Mouse (Mus musculus): ENCODE results near the gene Efcab6. TPM values are rescaled to one million over a fixed set of nuclear protein-coding genes. Genes with fewer than 3 reads are reported as not detected.

Efcab6 gene
- total and polyA plus RNA-seq, 3 experiments = not detected

DNA sequence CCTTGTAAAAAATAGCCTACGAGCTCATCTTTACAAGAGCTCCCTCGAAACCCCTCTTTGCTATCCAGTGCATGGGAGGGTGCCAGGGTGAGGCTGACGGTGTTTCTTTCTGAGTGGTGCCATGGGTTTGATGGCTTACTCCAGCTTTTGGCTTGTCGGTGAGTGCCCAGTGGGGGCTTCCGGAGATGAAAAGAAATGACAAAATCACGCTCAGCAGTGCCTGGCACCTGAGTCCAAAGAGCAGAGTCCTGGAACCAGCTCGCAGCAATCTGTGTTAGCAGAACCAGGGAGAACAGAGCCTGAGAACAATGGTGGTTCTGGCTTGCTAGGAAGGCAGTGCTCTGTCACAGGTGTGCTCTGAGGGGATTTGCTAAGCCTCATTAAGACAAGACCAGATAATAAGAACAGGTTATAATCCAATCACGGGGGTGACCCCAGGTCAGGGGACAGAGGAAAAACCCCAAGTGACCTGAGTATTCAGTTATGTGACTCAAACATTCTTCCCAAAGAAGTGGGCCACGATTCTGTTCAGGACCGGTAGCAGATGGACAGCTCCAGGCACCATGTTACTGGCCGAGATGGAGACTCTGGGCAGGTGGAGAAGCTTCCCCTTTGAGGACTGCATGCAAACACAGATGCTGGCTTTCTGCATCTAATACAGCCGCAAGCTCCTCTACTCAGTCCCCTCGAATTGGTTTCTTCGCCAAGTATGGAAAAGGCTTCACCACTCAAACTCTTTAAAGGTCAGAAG is 82.8 kb downstream of the Efcab6 start:
- no peak overlapping the region for H3K27ac ChIP-seq (ENCODE audit: insufficient read depth, low read depth)
- no peak for DNase-seq (ENCODE audit: extremely low read depth)
- H3K27me3 ChIP-seq (replicated peaks) = peaks cover 68% of the 10 kb centered on the region
- H3K4me3 ChIP-seq (replicated peaks in 1 of 3; ENCODE audit: low read depth in 2 of 3, low read length in 2 of 3, poor library complexity in 1 of 3) = no peak overlapping the region
- no peaks in the 10 kb centered on the region for H3K79me2 ChIP-seq (replicated peaks; ENCODE audit: control insufficient read depth, extremely low read depth, insufficient read depth, poor library complexity, severe bottlenecking)
- H3K36me3 ChIP-seq (replicated peaks in 1 of 2; ENCODE audit: control insufficient read depth in 1 of 2, insufficient read depth in 1 of 2, low read length in 1 of 2) = no peaks in the 10 kb centered on the region
- H3K9ac ChIP-seq (ENCODE audit: insufficient read depth, low read depth) = no peak overlapping the region
- in situ Hi-C loops (cut with MboI; ENCODE audit: low pct_ligation_motif_present, low pct_unique_long_range_greater_than_20kb, low sequenced_read_pairs) = no loop called here
- H3K9me3 ChIP-seq (replicated peaks; ENCODE audit: low read length) = no peaks in the 10 kb centered on the region
- TF ChIP-seq CHD1 (IDR thresholded peaks at IDR 0.05; ENCODE audit: low read depth, low read length) = no peak
- no peak for TF ChIP-seq ZMIZ1 (IDR thresholded peaks at IDR 0.05; ENCODE audit: low read depth, low read length)
- no peak for TF ChIP-seq UBTF (IDR thresholded peaks at IDR 0.05; ENCODE audit: low read depth, low read length)
- TF ChIP-seq JUN (IDR thresholded peaks at IDR 0.05; ENCODE audit: insufficient read depth, low read depth, low read length) = no peak
- no peak for TF ChIP-seq E2F4 (IDR thresholded peaks at IDR 0.05; ENCODE audit: insufficient replicate concordance, low read depth, low read length)
- TF ChIP-seq MYC (IDR thresholded peaks at IDR 0.05; ENCODE audit: low read depth, low read length) = no peak
- no peak for TF ChIP-seq RAD21 (IDR thresholded peaks at IDR 0.05; ENCODE audit: low read depth, low read length)
- TF ChIP-seq SIN3A (IDR thresholded peaks at IDR 0.05; ENCODE audit: low read length) = no peak
- TF ChIP-seq ETS1 (conservative IDR thresholded peaks at IDR 0.05; ENCODE audit: low read depth, low read length) = no peak
- TF ChIP-seq MXI1 (IDR thresholded peaks at IDR 0.05; ENCODE audit: low read depth, low read length) = no peak
- no peak for TF ChIP-seq CTCF (conservative IDR thresholded peaks at IDR 0.05 in 1 of 2, IDR thresholded peaks at IDR 0.05 in 1 of 2; ENCODE audit: low read depth in 2 of 2, low read length in 2 of 2)
- TF ChIP-seq IRF4 (IDR thresholded peaks at IDR 0.05; ENCODE audit: low read depth, low read length) = no peak
- no peak for TF ChIP-seq MAX (IDR thresholded peaks at IDR 0.05; ENCODE audit: low read length)
- TF ChIP-seq CHD2 (IDR thresholded peaks at IDR 0.05; ENCODE audit: low read length) = no peak
- no peak for TF ChIP-seq SMC3 (IDR thresholded peaks at IDR 0.05; ENCODE audit: low read depth, low read length)
- dilution Hi-C loops (cut with MboI; ENCODE audit: extremely low pct_ligation_motif_present, extremely low pct_unique_long_range_greater_than_20kb, low sequenced_read_pairs) = no loop called here
- no peak overlapping the region for H3K4me2 ChIP-seq (ENCODE audit: insufficient read depth, low read depth, poor library complexity, severe bottlenecking)
- no peaks in the 10 kb centered on the region for H3K4me1 ChIP-seq (ENCODE audit: control insufficient read depth in 1 of 2, insufficient read depth in 2 of 2)

DNA sequence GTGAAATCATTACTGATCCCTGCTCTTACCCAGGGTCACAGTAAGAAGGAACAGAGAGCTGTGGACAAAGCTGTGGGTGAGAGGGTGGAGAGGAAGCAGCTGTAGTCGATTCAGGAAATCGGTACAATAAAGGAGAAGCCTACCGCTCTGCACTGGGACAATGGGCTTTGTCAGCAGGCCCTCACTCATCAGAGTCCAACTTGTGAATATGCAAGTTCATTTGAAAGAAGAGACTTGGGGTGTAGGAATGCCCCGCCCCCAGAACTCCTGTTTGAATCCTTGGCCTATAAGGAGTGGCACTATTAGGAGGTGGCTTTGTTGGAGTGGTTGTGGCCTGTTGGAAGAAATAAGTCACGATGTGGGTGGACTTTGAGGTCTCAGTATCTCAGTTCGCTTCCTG is 86.3 kb downstream of the Efcab6 start:
- Histone ChIP-seq H3K4me3 (replicated peaks in 1 of 3; ENCODE audit: low read depth in 2 of 3, low read length in 2 of 3, poor library complexity in 1 of 3) (no peak overlapping the region), H3K36me3 (replicated peaks in 1 of 2; ENCODE audit: control insufficient read depth in 1 of 2, insufficient read depth in 1 of 2, low read length in 1 of 2) (no peaks in the 10 kb centered on the region), H3K9ac (ENCODE audit: insufficient read depth, low read depth) (no peak overlapping the region), H3K79me2 (replicated peaks; ENCODE audit: control insufficient read depth, extremely low read depth, insufficient read depth, poor library complexity, severe bottlenecking) (no peaks in the 10 kb centered on the region), H3K4me1 (ENCODE audit: control insufficient read depth in 1 of 2, insufficient read depth in 2 of 2) (no peaks in the 10 kb centered on the region), H3K27ac (ENCODE audit: insufficient read depth, low read depth) (no peak overlapping the region), H3K9me3 (replicated peaks; ENCODE audit: low read length) (no peaks in the 10 kb centered on the region), H3K4me2 (ENCODE audit: insufficient read depth, low read depth, poor library complexity, severe bottlenecking) (no peak overlapping the region), H3K27me3 (replicated peaks) (peaks cover 77% of the 10 kb centered on the region)
- in situ Hi-C loops (cut with MboI; ENCODE audit: low pct_ligation_motif_present, low pct_unique_long_range_greater_than_20kb, low sequenced_read_pairs) = no loop called here
- TF ChIP-seq ELF1 (IDR thresholded peaks at IDR 0.05; ENCODE audit: low read depth, low read length) (no peak), USF2 (conservative IDR thresholded peaks at IDR 0.05; ENCODE audit: low read depth, low read length) (no peak), SIN3A (IDR thresholded peaks at IDR 0.05; ENCODE audit: low read length) (no peak), ZMIZ1 (IDR thresholded peaks at IDR 0.05; ENCODE audit: low read depth, low read length) (no peak), MXI1 (IDR thresholded peaks at IDR 0.05; ENCODE audit: low read depth, low read length) (no peak), HCFC1 (IDR thresholded peaks at IDR 0.05; ENCODE audit: low read depth, low read length) (no peak), RCOR1 (conservative IDR thresholded peaks at IDR 0.05; ENCODE audit: low read depth, low read length) (no peak), TBP (conservative IDR thresholded peaks at IDR 0.05; ENCODE audit: low read depth, low read length) (no peak), RAD21 (IDR thresholded peaks at IDR 0.05; ENCODE audit: low read depth, low read length) (no peak), POLR2AphosphoS2 (IDR thresholded peaks at IDR 0.05; ENCODE audit: low read depth, low read length) (no peak), CHD2 (IDR thresholded peaks at IDR 0.05; ENCODE audit: low read length) (no peak)
- dilution Hi-C loops (cut with MboI; ENCODE audit: extremely low pct_ligation_motif_present, extremely low pct_unique_long_range_greater_than_20kb, low sequenced_read_pairs) = no loop called here
- DNase-seq (ENCODE audit: extremely low read depth) = no peak
